Mouse (Mus musculus): ENCODE results near the gene Tecr. TPM values are rescaled to one million over a fixed set of nuclear protein-coding genes. Genes with fewer than 3 reads are reported as not detected.
"Not testable (repeated sequence)": the region's sequence is repeated elsewhere in the genome, so short reads cannot be mapped to it uniquely, and the experiment has no call there.

Tecr gene
- total RNA-seq, 4 experiments from 2014 or later: 638 to 678 (median 672) TPM

DNA sequence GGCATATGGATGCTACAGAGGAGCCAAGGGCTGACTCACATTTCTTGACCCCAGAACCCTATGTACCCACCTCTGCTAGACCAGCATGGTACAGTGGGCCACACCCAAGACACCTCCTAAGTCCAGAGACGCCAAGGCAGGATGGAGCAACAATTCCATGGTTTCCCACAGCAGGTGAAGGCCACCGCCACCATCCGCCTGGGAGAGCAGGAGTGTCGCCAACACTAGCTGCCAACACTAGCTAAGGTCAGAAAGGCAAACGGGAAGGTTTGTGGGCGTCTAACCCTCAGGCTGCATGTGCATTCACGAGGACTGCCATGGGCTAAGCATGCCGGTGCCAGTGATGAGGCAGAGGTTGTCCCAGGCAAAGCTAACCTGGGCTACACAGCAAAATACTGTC lies 25.5 kb downstream of the Tecr start:
- DNase-seq (ENCODE audit: low spot score in 2 of 2): no peak

DNA sequence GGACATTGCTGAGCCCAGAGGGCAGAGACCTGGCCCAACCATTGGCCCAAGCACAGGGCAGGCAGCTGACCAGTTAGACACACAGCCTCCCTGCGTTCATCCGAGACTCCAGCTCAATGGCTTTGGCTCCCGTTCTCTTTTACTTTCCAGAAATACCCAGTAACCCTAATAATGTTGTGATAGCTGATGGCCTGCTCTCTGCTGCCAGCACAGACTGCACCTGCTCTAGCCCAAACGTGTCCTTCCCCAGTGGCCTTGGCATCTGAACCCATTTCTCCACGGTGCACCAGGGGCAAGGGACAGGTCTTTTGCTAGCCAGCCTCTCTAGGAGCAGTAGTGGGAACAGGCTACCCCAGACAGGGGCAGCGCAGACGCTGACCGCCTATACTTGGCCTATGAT lies 26.9 kb downstream of the Tecr start:
- peak in 1 of 2 experiments; percentile 4 for DNase-seq (ENCODE audit: low spot score in 2 of 2)

DNA sequence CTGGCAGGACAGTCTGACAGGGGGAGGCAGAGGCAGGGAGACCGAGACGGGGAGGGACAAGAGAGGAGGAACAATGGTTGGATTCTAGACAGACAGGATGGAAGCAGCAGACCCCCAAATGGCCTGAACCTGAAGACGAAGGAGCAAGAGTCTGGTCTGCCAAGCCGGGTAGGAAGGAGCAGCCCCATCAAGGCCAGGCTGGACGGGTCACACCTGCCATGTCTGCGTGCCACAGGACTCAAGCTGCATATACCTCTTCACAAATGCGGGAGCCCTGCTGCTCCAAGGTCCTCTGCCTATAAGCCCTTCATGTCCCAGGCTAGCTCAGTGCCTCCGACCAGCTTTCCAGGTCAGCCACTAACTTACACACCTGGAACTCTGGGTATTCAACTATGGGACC lies 28.1 kb downstream of the Tecr start:
- peak in 1 of 2 experiments; percentile 4 for DNase-seq (ENCODE audit: low spot score in 2 of 2)

DNA sequence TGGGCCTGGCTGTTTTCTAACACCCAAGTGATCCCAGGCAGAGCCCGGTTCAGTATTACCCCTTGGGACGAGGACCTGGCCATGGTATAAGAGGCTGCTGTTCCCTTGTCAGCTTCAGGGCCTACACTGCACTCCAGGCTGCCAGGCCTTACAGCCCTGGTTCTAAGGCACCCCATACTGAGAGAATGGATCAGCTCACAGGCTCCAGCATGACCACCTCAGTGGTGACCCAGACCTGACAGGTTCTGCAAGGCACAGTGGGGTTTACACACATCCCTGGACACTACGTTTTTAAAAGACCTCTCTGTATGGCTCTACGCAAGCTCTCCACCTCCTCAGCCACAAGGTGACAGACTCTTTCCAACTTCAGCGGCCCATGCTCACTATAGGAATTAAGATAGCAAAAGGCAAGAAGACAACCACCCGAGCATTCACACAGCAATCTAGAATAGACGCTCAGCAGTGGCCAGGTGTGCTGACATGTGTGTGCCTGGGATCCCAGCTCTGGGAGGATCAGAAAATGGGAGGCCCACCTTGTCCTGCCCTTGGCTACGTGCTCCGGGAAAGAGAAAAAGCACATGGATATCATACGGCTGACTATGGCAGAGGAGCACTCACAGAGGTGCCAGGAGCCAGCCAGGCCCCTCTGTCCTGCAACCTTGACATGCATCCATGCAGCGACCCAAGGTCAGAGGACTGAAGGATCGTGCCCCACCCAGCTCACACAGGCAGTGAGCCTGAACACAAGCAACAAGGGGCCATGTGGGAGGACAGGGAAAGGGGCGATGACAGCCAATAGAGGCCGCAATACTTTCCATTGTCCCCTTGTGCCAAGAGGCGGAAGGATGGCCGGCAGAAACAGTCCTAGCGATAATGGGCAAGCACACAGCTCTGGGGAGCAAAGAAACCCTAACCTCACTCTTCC lies 29.4 kb downstream of the Tecr start:
- DNase-seq (ENCODE audit: low spot score in 2 of 2): no peak

DNA sequence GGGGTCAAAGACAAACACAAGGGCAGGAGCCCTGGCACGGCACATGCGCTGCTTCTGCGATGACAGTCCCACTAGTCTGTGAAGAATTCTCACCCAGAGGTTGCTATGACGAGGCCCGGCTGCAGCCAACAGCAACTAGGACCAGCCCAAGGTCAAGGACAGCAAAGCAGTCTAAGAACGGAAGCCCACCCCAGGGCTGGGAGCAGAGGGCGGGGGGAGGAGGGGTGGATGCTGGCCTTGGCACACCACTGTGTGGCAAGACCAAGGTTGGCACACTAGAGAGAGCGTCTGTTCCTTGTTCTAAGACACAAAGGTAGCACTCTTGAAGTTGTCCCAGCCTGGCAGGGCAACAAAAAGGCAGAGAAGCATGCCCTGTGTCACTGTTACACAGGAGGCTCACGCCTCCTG lies 30.4 kb downstream of the Tecr start:
- peak in 1 of 2 experiments; percentile 13 for DNase-seq (ENCODE audit: low spot score in 2 of 2)

DNA sequence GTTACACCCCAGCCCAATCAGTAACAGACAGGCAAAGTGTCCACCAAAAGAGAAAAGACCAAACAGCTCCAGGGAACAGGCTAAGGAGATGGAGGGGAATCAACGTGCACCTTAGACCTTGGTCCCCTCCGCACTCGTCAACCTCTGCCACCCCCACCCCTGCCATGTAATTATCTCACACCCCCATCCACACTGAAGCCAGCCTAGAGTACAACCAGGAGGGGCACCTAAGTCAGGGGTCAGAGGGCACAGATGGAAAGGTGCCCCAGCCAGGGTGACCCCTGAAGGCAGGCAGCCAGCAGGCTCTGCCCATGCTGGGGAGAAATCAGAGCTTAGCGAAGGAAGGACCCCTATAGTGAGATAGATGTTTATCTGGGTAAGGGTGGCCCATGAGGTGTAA lies 30.9 kb downstream of the Tecr start:
- peak in 1 of 2 experiments; percentile 6 for DNase-seq (ENCODE audit: low spot score in 2 of 2)

DNA sequence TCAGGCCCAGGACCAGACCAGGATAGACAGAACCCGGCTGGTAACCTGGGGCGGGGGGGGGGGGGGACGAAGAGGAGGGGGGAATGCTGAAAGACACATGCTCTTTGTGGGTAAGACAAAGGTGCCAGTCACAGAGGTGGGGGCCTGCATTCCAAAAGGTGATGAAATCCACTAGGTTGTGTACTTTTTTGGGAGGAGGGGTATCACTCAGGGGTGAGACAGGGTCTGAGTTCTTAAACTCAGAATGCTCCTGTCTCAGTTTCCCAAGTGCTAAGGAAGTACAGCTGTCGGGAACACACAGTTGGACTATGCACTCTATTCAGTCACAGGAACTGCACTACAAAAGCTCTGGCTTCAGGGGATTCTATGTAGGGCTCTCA lies 31.3 kb downstream of the Tecr start:
- no peak for DNase-seq (ENCODE audit: low spot score in 2 of 2)

DNA sequence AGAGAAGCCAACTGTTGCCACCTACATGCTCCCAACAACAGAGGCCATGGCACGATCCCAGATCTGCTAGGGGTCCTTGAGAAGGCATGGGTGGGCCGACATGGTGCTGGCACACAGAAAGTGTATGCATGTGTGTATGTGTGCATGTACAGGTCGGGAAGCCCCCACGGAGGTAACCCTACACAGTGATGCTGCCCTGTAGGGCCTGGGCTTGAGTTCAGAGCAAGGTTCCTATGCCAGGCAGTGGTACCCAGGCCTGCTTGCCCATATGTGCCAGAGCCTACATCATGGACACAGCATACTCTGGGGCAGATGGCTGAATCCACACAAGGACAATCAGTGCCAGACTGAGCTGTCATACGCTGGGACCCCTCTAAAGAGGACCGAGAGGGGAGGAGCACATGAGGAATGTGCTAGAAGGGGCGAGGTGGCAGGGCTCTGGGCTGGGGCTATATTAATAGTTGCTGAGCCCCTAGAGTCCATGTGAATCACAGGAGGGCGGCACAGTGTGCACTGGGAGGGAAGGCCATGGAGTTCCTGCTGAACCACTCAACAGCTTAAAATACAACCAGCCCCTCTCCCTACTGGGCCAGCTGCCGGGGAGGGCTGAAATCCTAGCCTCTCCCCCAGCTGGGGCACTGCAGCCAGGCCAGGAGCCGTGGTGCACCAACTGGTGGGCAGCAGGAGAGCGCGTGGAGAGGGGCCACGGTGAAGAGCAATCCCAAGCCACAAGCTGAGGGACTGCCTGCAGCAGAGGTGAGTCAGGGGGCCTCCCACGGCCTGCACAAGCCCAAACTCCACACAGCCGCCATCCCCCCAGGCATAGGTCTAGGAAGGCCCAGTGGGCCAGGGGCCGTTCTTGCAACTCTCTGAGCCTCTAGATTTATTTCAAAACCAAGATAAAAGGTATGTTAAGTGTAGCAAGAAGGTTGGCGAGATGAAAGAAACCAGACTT lies 31.9 kb downstream of the Tecr start:
- DNase-seq (ENCODE audit: low spot score in 2 of 2): no peak

DNA sequence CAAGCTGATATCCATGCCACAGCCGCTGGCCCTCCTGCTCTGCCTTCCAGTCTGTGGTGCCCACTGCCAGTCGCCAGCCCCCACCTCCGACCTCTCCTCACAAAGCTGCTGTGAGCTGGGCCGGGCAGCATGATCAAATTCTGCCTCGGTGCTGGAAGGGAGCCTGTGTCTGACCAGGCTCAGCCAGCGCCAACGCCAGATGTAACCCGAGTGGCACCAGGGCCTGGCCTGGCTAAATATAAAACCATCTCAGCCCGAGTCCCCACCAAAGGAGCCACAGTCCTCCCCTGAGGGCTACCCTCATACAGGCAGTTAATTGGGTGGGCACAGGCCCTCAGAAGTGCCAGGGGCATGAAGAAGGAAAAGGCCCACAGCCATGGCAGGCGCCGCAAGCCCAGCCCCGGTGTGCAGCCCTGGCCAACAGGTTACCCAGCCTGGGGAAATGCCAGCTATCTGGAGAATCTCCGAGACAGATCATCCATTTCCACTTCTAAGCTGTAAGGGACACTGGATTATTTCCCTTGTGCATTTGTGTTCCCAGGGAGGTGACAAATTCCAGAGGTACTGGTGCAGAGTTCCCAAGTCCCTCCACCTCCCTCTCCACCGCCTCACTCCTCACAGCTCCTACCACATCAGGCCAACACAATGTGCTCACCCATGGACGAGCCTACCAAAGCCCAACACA lies 33.0 kb downstream of the Tecr start:
- no peak for DNase-seq (ENCODE audit: low spot score in 2 of 2)

DNA sequence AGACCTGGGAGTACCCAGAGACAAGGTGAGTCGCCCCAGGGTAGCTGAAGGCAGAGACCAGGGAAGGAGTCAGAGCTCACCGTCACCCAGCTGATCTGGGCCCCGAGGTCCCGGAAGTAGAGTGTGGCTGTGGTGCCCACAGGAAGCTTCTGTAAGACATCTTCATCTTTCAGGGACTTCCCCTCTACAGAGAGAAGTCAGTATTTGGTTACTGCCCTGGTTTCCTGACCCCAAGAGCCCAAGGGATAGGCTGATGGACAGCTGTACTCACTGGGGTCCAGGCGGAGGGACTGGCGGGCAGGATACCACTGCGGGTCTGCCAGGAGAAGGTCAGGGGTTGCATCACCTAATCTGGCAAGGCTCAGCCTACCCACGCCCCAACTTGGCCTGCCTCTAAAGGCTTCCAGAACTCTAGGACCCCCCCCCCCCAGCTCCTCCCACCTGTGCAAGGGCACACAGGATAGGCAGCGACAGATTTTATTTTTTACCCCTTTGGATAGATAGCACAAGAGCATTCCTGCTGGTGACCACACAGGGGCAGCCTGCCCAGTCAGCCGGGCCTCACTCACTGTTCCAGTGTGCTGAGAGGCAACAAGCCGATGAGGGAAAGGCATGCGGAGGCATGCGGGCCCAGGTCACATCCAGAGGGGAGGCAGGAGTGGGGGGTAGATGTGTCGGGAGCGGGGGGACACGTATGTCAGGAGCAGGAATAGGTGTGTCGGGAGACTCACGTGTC lies 34.5 kb downstream of the Tecr start:
- peak; percentile 8 to 23 for DNase-seq (ENCODE audit: low spot score in 2 of 2)

DNA sequence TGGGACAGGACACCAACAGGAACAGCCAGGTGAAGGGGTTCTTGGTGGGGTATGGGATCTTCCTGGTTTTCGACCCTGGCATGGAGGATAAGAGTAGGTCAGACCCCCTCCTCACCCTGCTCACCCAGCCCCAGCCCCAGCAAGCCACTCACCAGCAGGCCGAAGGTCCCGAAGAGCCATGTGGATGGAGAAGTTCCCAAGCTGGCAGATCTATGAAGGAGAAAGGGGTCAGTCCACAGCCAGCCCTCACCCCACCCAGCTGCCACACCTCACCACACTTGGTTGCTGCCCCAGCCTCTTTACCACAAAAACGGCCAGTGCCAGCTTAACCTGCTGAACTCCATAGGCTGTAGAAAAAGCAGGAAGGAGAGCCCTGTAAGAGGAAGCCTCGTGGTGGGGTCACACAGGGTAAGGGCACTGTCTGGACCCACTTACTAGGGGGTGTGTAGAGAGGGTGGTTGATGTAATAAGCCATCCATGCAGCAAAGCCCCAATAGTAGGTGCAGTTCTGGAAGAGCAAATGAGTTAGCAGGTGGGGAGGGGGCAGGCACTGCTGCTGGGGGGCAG lies 35.4 kb downstream of the Tecr start:
- DNase-seq (ENCODE audit: low spot score in 2 of 2): no peak

DNA sequence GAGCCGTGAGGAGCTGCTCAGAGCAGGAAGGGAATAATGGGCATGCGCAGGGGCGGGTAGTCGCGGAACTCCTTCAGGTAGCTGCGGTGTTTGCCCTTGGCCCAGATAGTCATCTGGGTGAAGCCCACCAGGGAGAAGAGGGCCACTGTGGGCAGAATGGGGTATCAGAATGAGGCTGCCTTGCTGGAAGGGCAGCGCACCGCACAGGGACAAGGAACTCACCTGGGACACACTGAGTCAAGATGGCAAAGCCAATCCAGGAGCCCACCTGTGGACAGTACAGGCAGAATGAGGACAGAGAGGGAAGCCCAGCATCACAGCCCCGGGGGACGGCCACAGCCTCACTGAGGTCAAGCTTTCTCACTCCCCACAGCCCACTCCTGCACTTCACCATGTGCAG lies 36.0 kb downstream of the Tecr start:
- DNase-seq (ENCODE audit: low spot score in 2 of 2): peak in 1 of 2 experiments; percentile 12

DNA sequence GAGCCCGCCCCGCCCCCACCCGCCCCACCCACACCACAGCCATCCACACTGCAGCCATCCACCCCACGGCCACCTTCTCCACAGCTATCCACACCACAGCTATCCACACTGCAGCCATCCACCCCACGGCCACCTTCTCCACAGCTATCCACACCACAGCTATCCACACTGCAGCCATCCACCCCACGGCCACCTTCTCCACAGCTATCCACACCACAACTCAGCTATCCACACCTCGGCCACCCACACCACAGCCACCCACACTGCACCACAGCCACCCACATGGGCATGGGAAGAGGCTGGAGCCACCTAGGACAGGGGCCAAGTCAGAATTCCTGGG lies 36.8 kb downstream of the Tecr start:
- DNase-seq (ENCODE audit: low spot score in 2 of 2): not testable (repeated sequence)

DNA sequence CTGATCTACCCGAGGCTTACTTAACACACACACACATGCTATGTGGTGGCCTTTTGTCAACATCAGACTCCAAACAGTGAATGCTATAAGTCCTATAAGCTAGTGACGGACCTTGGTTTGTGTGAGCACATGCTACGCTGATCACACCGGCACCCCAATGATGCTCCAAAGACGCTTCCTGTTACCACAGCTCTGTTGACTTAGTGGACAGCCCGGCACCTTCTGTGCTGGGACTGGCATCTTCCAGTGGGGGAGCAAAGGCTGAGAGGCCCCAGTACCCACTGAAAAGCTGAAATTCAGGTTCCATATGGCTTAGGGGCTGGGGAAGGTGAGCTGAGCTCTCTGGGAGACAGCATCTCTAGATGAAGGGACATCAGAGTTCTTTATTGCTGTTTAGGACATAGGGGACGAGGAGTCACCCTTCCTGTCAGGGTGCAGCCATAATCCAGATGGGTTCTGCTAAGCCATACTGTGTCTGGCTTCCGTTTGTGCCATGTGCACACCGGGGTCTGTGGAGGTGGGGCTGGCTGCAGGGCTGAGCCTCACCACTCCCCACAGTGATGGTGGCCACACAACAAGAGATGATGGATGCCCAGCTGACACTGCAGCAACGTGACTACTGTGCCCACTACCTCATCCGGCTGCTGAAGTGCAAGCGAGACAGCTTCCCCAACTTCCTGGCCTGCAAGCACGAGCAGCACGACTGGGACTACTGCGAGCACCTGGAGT lies 37.3 kb downstream of the Tecr start:
- DNase-seq (ENCODE audit: low spot score in 2 of 2): peak in 1 of 2 experiments; percentile 16

DNA sequence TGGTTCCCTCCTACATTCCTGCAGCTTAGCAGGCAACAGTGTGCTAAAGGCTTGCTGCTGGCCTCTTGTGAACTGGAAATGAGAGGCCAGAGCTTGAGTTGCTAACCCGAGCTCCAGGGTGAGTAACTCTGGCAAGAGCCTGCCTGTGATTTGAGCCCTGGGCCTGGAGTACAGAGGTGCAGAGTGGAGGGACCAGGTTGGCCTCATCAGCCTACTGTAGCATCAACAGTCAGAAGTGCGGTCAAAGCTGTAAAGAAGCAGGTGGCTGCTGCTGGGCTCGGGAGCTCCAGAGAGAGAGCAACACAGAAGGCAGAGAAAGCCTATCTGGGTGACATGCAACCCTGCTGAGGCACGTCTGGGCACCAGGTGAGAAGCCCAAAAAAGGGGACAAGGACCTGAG lies 38.6 kb downstream of the Tecr start:
- no peak for DNase-seq (ENCODE audit: low spot score in 2 of 2)

DNA sequence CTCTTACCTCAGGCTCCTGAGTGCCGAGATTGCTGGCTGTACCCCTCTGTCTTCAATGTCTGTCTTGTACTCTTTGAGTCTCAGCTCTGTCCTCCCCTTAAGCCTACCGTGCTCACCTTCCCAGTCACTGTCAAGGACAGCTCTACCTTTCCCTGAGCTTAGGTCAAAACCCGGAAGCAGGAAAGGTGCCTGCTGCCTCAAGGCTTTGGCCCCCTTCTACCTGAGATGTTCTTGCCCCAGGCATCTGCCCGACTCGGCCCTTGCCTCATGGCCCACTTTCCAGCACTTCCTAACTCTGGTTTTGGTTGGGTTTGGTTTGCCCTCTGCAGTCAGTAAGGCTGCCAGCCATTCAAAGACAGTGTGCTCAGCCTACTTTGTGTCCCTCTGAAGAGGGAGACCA lies 39.0 kb downstream of the Tecr start:
- DNase-seq (ENCODE audit: low spot score in 2 of 2): no peak

DNA sequence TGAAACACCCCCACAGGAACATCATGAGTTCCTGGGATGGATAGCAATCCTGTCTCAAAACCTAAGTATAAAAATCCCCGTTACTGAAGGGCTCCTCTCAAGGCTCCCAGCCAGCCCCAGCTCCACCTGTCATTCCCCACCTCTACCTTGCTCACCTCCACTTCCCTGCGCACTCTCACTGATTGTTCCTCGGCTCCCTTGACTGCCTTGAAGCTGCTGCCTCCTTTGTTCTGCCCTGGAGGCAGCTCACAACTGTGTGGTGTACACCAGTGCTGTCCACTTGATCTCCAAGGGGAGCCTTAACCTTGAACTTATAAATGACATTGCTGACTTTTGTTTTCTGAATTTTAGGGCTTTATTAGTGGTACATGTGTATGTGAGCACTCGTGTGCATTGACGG lies 39.6 kb downstream of the Tecr start:
- DNase-seq (ENCODE audit: low spot score in 2 of 2): no peak

DNA sequence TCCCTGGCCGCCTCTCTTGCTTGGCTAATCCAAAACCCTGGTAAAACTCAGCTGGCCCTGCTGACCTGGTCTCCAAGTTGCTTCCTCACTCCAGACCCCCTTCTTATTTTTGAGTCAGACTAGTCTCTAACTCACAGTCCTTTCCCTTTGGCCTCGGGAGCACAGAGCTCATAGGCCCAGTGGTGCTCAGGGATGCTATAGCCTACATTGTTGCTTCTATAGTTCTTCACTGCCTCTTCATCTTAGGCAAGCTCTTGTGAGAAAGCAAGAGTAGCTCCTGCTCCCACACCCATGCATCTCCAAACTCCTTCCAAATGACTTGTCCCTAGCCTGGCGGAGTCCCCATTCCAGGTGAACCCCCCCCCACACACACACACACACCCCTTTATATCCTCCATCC lies 40.1 kb downstream of the Tecr start:
- no peak for DNase-seq (ENCODE audit: low spot score in 2 of 2)

DNA sequence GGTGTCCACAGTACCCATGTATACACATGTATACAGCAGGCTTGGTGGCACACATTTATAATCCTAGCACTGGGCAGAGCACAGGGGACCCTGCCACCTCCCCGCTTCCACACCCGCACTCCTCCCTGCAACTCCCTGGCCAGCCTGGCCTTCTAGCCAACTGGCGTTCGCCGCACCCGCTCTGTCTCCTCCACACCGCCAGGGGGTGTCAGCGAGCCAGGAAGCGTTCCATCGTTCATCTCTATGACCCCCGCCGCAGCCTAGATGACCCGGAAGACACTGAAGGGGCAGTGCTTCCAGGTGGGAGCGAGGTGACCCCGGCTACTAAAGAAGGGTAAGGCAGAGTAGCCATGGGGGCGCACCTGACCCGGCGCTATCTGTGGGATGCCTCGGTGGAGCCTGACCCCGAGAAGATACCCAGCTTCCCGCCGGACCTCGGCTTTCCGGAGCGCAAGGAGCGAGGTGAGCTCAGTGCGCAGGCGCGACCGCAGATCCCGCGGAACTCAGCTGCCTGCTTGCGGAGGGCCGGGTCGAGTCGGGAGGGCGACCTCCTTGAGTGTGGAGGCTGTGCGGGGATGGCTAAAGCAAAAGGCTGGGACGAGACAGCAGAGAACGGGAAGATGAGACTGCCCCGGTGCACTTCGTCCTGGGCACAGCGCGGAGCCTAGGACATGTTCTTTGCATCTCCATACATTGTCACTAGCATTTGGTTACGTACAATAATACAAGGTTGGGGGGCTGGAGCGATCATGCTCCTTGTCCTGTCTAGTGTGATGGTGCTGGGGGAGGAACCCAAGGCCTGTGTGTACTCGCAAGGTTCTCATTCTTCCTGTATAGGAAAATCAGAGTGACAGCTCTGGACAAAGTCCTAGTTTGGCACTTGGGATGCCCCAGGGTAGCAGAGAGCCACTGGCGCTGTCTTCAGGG lies 41.0 kb downstream of the Tecr start, which contains the start of gene Ndufb7:
Ndufb7 (plus strand) TSS at position 203 of the 927 bp plus-strand sequence.
- DNase-seq (ENCODE audit: low spot score in 2 of 2): peak; percentile 93 to 95

Measured in left cerebral cortex, adult 8-10 months (tissue).